Mouse (Mus musculus) G1E (cell line): Measurements from ENCODE around the gene Fggy.

Experiments
- CTCF ChIP-seq: IDR thresholded peaks from 2 replicates; pipeline ENCODE4 v1.5.1; 2012; ENCODE audit warnings: low read depth, low read length, inconsistent platforms, mixed read lengths
- GATA1 ChIP-seq: IDR thresholded peaks from 2 replicates; pipeline ENCODE4 v1.6.1; 2012; ENCODE audit warnings: borderline replicate concordance, low read length, inconsistent platforms, mixed read lengths
- GATA2 ChIP-seq: IDR thresholded peaks from 2 replicates; pipeline ENCODE4 v1.6.1; 2012; ENCODE audit warnings: low read depth, low read length, inconsistent platforms, borderline replicate concordance
- POLR2AphosphoS5 ChIP-seq: IDR thresholded peaks from 2 replicates; pipeline ENCODE4 v1.6.1; 2012; ENCODE audit warnings: low read depth, low read length, inconsistent platforms; ENCODE audit not compliant: insufficient replicate concordance
- TAL1 ChIP-seq: conservative IDR thresholded peaks from 2 replicates; pipeline ENCODE4 v1.6.1; 2012; ENCODE audit warnings: low read depth, low read length, inconsistent platforms, mixed read lengths

- TF ChIP-seq TAL1 (no peak), GATA1 (no peak), CTCF (no peak), GATA2 (no peak), POLR2AphosphoS5 (no peak)
Observed at GRCm38 (mm10) chr4:95862276-95862675, 305.0 kb downstream of the Fggy start.
